Mouse (Mus musculus): ENCODE data around the gene Abhd17c. TPM values are rescaled to one million over a fixed set of nuclear protein-coding genes. Genes with fewer than 3 reads are reported as not detected.

Abhd17c gene
- total and polyA plus RNA-seq, 3 experiments: 33.5 to 55.7 TPM; not detected in 1

GRCm38 (mm10) chr7:84100672-84101071 is 51.0 kb downstream of the Abhd17c start:
- no peaks in the 10 kb centered on the region; a peak in 1 of 4 replicates for H3K27me3 ChIP-seq (ENCODE audit: control insufficient read depth in 1 of 2, insufficient read depth in 2 of 2, low read length in 2 of 2)
- peaks cover 0 to 7% of the 10 kb centered on the region in 2 experiments; a peak in 2 of 4 replicates for H3K4me1 ChIP-seq (ENCODE audit: control insufficient read depth in 1 of 2, insufficient read depth in 2 of 2, low read length in 2 of 2)
- no peak for DNase-seq (ENCODE audit: low read depth, low spot score)
- no peak overlapping the region for H3K9ac ChIP-seq (ENCODE audit: control insufficient read depth, low read depth, low read length, poor library complexity, severe bottlenecking)
- H3K36me3 ChIP-seq (ENCODE audit: control insufficient read depth in 1 of 2, insufficient read depth in 2 of 2, low read length in 2 of 2): no peaks in the 10 kb centered on the region; a peak in 1 of 4 replicates
- no peaks in the 10 kb centered on the region for H3K79me2 ChIP-seq (ENCODE audit: control insufficient read depth, insufficient read depth, low read length, poor library complexity)
- H3K9me3 ChIP-seq (replicated peaks; ENCODE audit: insufficient read depth, low read length): no peaks in the 10 kb centered on the region
- no peak overlapping the region for H3K27ac ChIP-seq (ENCODE audit: control insufficient read depth, low read depth, low read length)
- H3K4me3 ChIP-seq (ENCODE audit: control insufficient read depth in 1 of 2, insufficient read depth in 1 of 2, low read depth in 2 of 2, low read length in 2 of 2): no peak overlapping the region
- TF ChIP-seq JUND (IDR thresholded peaks at IDR 0.05; ENCODE audit: low read depth, low read length) (no peak), BHLHE40 (IDR thresholded peaks at IDR 0.05; ENCODE audit: borderline replicate concordance, low read depth, low read length) (no peak), TBP (IDR thresholded peaks at IDR 0.05; ENCODE audit: low read depth, low read length) (no peak), GATA1 (IDR thresholded peaks at IDR 0.05; ENCODE audit: low read depth, low read length) (no peak), NELFE (IDR thresholded peaks at IDR 0.05; ENCODE audit: low read depth, low read length) (no peak), MYC (IDR thresholded peaks at IDR 0.05; ENCODE audit: low read depth, low read length) (no peak), ETS1 (IDR thresholded peaks at IDR 0.05; ENCODE audit: low read depth, low read length) (no peak), RAD21 (IDR thresholded peaks at IDR 0.05; ENCODE audit: low read depth, low read length) (no peak), ZKSCAN1 (IDR thresholded peaks at IDR 0.05; ENCODE audit: low read depth, low read length) (no peak), RCOR1 (IDR thresholded peaks at IDR 0.05; ENCODE audit: low read depth, low read length) (no peak), USF1 (IDR thresholded peaks at IDR 0.05; ENCODE audit: low read depth, low read length) (no peak), CTCF (IDR thresholded peaks at IDR 0.05 in 2 of 3, conservative IDR thresholded peaks at IDR 0.05 in 1 of 3; ENCODE audit: control insufficient read depth in 1 of 3, insufficient read depth in 1 of 3, low read depth in 2 of 3, low read length in 3 of 3, poor library complexity in 1 of 3, severe bottlenecking in 1 of 3) (no peak), KAT2A (conservative IDR thresholded peaks at IDR 0.05; ENCODE audit: low read depth, low read length) (no peak), MAX (IDR thresholded peaks at IDR 0.05; ENCODE audit: low read length) (no peak), ZMIZ1 (IDR thresholded peaks at IDR 0.05; ENCODE audit: low read depth, low read length) (no peak), MYB (IDR thresholded peaks at IDR 0.05; ENCODE audit: low read depth, low read length) (no peak)

- Histone ChIP-seq H3K4me1 (ENCODE audit: control insufficient read depth in 1 of 2, insufficient read depth in 2 of 2, low read length in 2 of 2) (peaks cover 3% of the 10 kb centered on the region in 2 experiments; a peak in 3 of 4 replicates), H3K27me3 (ENCODE audit: control insufficient read depth in 1 of 2, insufficient read depth in 2 of 2, low read length in 2 of 2) (no peaks in the 10 kb centered on the region; a peak in 1 of 4 replicates), H3K27ac (ENCODE audit: control insufficient read depth, low read depth, low read length) (no peak overlapping the region), H3K9ac (ENCODE audit: control insufficient read depth, low read depth, low read length, poor library complexity, severe bottlenecking) (no peak overlapping the region), H3K9me3 (replicated peaks; ENCODE audit: insufficient read depth, low read length) (no peaks in the 10 kb centered on the region), H3K4me3 (ENCODE audit: control insufficient read depth in 1 of 2, insufficient read depth in 1 of 2, low read depth in 2 of 2, low read length in 2 of 2) (no peak overlapping the region), H3K79me2 (ENCODE audit: control insufficient read depth, insufficient read depth, low read length, poor library complexity) (no peaks in the 10 kb centered on the region), H3K36me3 (ENCODE audit: control insufficient read depth in 1 of 2, insufficient read depth in 2 of 2, low read length in 2 of 2) (no peaks in the 10 kb centered on the region)
- TF ChIP-seq CTCF (IDR thresholded peaks at IDR 0.05 in 2 of 3, conservative IDR thresholded peaks at IDR 0.05 in 1 of 3; ENCODE audit: control insufficient read depth in 1 of 3, insufficient read depth in 1 of 3, low read depth in 2 of 3, low read length in 3 of 3, poor library complexity in 1 of 3, severe bottlenecking in 1 of 3): no peak
- TF ChIP-seq MYC (IDR thresholded peaks at IDR 0.05; ENCODE audit: low read depth, low read length): no peak
- no peak for TF ChIP-seq CHD1 (IDR thresholded peaks at IDR 0.05; ENCODE audit: low read depth, low read length)
- no peak for TF ChIP-seq MYB (IDR thresholded peaks at IDR 0.05; ENCODE audit: low read depth, low read length)
- no peak for TF ChIP-seq SMC3 (IDR thresholded peaks at IDR 0.05; ENCODE audit: low read depth, low read length)
- no peak for TF ChIP-seq ZC3H11A (IDR thresholded peaks at IDR 0.05; ENCODE audit: low read depth, low read length)
- no peak for TF ChIP-seq NELFE (IDR thresholded peaks at IDR 0.05; ENCODE audit: low read depth, low read length)
- DNase-seq (ENCODE audit: low read depth, low spot score): no peak
Observed at GRCm38 (mm10) chr7:84098098-84098497, 53.6 kb downstream of the Abhd17c start.

All from MEL (cell line).